Mouse (Mus musculus) embryonic facial prominence, embryonic 12.5 days (tissue): Measurements from ENCODE around the gene Sec1. TPM values are rescaled to one million over a fixed set of nuclear protein-coding genes. Genes with fewer than 3 reads are reported as not detected.

Experiments
- ATAC-seq: fragments of 200-750 bp; cut with Nextera tagmentation; 2 replicates; pipeline ENCODE4 v1.8.0; 2017; ENCODE audit not compliant: insufficient number of reproducible peaks, insufficient read depth, low FRiP score, low TSS enrichment
- H3K27ac ChIP-seq: fragments of 300-500 bp; sonication (generic); 2 replicates; pipeline ENCODE4 v1.5.1; 2016; ENCODE audit warnings: mild to moderate bottlenecking
- H3K27me3 ChIP-seq: fragments of 300-500 bp; sonication (generic); 2 replicates; pipeline ENCODE4 v1.6.1; 2016; ENCODE audit warnings: mild to moderate bottlenecking, moderate library complexity
- H3K36me3 ChIP-seq: fragments of 300-500 bp; sonication (generic); 2 replicates; pipeline ENCODE4 v1.6.1; 2016; ENCODE audit warnings: mild to moderate bottlenecking
- H3K4me1 ChIP-seq: fragments of 300-500 bp; sonication (generic); 2 replicates; pipeline ENCODE4 v1.6.1; 2016
- H3K4me2 ChIP-seq: fragments of 300-500 bp; sonication (generic); replicated peaks from 2 replicates; pipeline ENCODE4 v1.6.1; 2016; ENCODE audit warnings: mild to moderate bottlenecking, moderate library complexity
- H3K4me3 ChIP-seq: fragments of 300-500 bp; sonication (generic); 2 replicates; pipeline ENCODE4 v1.5.1; 2016; ENCODE audit warnings: mild to moderate bottlenecking
- H3K9ac ChIP-seq: fragments of 300-500 bp; sonication (generic); 2 replicates; pipeline ENCODE4 v1.6.1; 2016; ENCODE audit warnings: mild to moderate bottlenecking, moderate library complexity
- H3K9me3 ChIP-seq: fragments of 300-500 bp; sonication (generic); 2 replicates; pipeline ENCODE4 v1.6.1; 2016; ENCODE audit warnings: mild to moderate bottlenecking, moderate library complexity
- WGBS: fragments of 180-500 bp; shearing (Covaris S2); methylation state at CpG from one replicate; pipeline ENCODE4 v1.1.7; 2016; 5-methylcytosine and 5-hydroxymethylcytosine counted together
- polyA plus RNA-seq: library from polyadenylated mRNA; unstranded; fragments of >200 nt; fragmentation: Nextera tagmentation; extraction: Ambion mirVana; gene quantifications from 2 replicates; pipeline ENCODE4 v1.2.1, GENCODE M21; 2016

Gene Sec1
- polyA plus RNA-seq, 1 experiment from 2014 or later: 3.1 TPM

DNA sequence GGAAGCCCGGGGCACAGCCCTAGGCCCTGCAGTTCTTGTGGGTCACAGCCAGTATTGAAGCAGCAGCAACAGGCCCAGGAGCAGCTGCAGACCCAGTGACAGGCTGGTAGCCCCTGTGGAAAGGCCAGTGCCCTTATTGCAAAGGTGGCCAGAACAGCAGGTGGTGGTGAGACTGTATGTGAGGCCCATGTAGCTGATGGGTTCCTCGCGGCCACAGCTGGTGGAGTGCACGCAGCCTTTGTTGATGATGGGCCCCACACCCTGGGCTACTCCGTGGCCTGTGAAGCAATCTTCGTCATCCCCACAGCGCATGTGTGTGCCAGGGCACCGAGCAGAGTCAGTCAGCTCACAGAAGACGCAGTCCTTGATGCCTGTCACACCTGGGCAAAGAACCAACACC, 30.9 kb upstream of the Sec1 start:
- H3K36me3 ChIP-seq: peaks cover 75% of the 10 kb centered on the region
- H3K4me3 ChIP-seq: no peak overlapping the region
- H3K4me1 ChIP-seq: peaks cover 4% of the 10 kb centered on the region; the same call in 1 of the 2 replicates
- H3K27me3 ChIP-seq: no peaks in the 10 kb centered on the region
- no peaks in the 10 kb centered on the region for H3K9me3 ChIP-seq
- no peak overlapping the region for H3K9ac ChIP-seq
- no peak overlapping the region for H3K4me2 ChIP-seq
- ATAC-seq: no peak
- H3K27ac ChIP-seq: no peak overlapping the region
- 91% methylated on average over 9 of the region's 9 CpGs for WGBS

DNA sequence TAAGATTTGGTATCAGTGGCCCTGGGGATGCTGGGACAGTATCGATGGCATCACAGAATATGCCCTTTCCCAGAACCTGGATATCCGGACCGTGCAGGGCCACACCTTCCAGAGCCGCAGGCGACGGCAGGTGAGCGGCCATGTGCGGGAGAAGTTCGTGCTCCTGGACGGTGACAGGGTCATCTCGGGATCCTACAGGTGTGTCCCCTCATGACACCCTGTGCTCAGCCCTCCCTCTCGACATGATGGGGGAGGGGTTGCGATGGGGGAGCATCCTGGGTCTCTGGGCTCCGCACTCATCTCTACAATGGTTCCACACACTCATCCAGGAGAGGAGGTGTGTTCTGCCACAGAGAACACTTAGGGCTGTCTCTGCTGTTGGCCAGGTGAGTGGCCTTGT, 29.6 kb upstream of the Sec1 start:
- no peak for ATAC-seq
- Histone ChIP-seq H3K9me3 (no peaks in the 10 kb centered on the region), H3K27ac (no peak overlapping the region), H3K36me3 (peaks cover 83% of the 10 kb centered on the region), H3K27me3 (no peaks in the 10 kb centered on the region), H3K4me2 (no peak overlapping the region), H3K9ac (no peak overlapping the region), H3K4me3 (no peak overlapping the region), H3K4me1 (peaks cover 17% of the 10 kb centered on the region)
- WGBS: 91% methylated on average over 14 of the region's 14 CpGs

DNA sequence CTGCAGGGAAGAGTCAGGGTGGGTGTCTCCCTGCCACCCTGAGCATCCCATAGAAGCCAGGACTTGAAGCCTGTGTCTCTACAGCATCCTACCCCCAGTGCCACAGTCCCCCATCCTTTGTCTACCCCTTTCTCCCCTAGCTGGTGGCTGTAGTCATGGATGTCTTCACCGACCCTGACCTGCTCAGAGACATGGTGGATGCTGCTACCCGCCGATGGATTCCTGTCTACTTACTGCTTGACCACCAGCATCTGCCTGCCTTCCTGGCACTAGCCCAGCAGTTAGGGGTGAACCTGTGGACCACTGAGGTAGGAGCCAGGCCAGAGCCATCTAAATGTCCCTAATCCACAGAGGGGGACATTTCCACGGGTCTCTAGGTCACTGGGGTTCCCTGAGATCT, 29.1 kb upstream of the Sec1 start:
- peaks cover 82% of the 10 kb centered on the region for H3K36me3 ChIP-seq
- H3K9me3 ChIP-seq: no peaks in the 10 kb centered on the region
- peaks cover 18% of the 10 kb centered on the region for H3K4me1 ChIP-seq
- no peak overlapping the region for H3K27ac ChIP-seq
- no peak overlapping the region for H3K4me2 ChIP-seq
- H3K4me3 ChIP-seq: no peak overlapping the region
- 92% methylated on average over 4 of the region's 4 CpGs for WGBS
- no peak for ATAC-seq
- no peak overlapping the region for H3K9ac ChIP-seq
- no peaks in the 10 kb centered on the region for H3K27me3 ChIP-seq

DNA sequence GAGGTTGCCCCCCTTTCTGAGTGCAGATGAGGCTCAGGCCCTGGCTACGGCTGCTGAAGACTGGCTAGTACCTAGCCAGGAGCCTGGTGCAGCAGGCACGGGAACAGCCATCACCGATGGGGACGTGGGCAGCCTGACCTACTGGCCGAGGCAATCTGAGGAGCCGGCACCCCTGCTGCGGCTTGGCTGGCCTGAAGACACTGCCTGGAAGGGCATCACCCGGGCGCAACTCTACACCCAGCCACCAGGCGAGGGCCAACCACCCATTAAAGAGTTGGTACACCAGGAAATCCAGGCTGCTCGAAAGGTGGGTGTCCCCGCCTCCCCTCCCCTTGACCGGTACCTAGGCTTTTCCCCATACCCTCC, 28.1 kb upstream of the Sec1 start:
- Histone ChIP-seq H3K4me3 (no peak overlapping the region), H3K4me2 (no peak overlapping the region), H3K27ac (no peak overlapping the region), H3K9ac (0 out of 2 replicates have a peak overlapping the region, but pooled peaks have one; percentile 8), H3K36me3 (peaks cover 80% of the 10 kb centered on the region), H3K9me3 (no peaks in the 10 kb centered on the region), H3K27me3 (no peaks in the 10 kb centered on the region), H3K4me1 (peaks cover 18% of the 10 kb centered on the region)
- 80% methylated on average over 13 of the region's 13 CpGs for whole genome bisulfite sequencing
- no peak for ATAC-seq

DNA sequence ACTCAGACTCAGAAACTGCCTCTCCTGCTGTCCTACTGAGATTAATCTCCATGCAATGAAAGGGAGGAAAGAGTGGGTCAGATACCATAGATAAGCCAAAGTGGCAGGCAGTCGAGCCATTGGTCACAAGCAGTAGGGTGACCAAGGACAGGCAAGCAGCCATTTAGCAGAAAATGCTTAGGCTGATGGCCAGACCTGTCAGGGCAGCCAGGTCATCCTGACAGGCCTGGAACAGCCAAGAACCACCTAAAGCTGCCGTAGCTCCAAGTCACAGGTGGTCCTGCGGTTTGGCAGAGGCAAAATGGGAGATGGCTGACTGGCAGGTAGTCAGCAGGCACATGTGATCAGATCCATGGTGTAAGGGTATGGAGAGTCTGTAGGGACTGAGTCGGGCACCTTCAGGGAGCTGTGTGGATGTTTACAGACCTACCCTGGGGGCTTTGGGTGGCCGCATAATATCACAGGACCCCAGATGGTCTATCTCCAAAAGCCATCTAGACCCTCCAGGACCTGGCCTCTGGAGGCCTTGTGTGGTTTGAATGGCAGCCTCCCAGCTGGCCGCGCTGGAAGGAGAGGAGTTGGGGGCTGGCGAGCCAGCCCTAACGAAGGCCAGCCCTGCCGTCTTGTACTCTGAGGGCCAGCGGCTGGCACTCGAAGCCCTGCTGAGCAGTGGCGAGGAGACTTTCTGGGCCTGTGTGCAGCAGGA, 27.6 kb upstream of the Sec1 start:
- 0 out of 2 replicates have a peak overlapping the region, but pooled peaks have one; percentile 8 for H3K9ac ChIP-seq
- H3K4me2 ChIP-seq: no peak overlapping the region
- peaks cover 75% of the 10 kb centered on the region for H3K36me3 ChIP-seq
- H3K4me1 ChIP-seq: peaks cover 22% of the 10 kb centered on the region
- WGBS: 67% methylated on average over 13 of the region's 13 CpGs
- no peaks in the 10 kb centered on the region for H3K27me3 ChIP-seq
- no peak overlapping the region for H3K27ac ChIP-seq
- ATAC-seq: no peak
- no peak overlapping the region for H3K4me3 ChIP-seq
- H3K9me3 ChIP-seq: no peaks in the 10 kb centered on the region

DNA sequence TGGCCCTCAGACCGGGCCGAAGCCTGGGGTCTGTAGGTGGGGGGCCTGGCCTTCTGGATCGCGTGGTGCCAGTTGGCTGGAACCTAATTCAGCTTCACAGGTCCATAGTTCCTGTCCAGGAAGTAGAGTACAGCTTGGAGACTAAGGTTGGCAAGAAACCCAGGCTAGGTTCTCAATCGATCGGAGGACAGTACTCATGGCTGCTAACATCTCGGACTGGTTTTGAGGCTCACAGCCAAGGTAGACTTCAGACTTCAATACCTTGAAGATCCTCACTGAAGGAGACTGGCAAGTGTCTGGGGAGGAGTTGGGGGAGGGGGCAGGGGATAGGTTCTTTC, 27.0 kb upstream of the Sec1 start:
- Histone ChIP-seq H3K9me3 (no peaks in the 10 kb centered on the region), H3K9ac (no peak overlapping the region; the same call in 1 of the 2 replicates), H3K4me2 (no peak overlapping the region), H3K36me3 (peaks cover 69% of the 10 kb centered on the region), H3K4me1 (peaks cover 28% of the 10 kb centered on the region), H3K27me3 (no peaks in the 10 kb centered on the region), H3K4me3 (no peak overlapping the region), H3K27ac (no peak overlapping the region)
- 80% methylated on average over 7 of the region's 7 CpGs for WGBS
- no peak for ATAC-seq

DNA sequence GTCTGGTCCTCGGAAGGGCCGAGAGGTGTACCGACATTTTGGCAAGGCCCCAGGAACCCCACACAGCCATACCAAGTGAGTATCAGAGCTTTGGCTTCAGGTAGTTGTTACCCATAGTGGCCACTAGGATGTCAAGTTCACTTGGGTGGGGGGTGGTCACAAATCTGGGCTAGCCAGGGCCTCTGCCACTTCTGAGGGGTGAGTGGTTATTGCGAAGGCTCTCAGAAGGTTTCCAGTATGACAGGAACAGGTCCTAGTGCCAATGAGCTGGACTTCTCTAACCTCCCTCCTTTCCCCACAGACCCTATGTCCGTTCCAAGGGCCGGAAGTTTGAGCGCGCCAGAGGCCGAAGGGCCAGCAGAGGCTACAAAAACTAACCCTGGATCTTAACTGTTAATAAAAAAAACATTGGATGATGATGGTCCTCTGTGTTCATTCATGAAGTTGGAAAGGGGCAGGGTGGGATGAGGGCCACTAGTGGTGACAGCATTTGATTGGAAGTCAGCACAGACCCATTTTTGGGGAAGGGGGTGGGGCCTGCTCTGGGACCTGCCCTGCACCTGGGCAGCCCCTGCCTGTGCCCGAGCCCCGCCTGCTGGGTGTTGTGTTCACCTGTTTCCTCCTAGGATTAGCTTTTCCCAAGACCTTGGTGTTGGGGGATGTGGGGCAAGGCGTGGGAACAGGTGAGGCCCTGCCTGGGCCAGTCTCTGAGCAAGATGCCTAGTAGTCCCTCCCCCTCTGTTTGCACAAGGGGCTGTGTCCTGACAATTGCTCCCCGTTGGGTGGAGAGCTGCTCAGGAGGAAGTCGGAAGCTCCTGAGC, 26.4 kb upstream of the Sec1 start, which contains the start of gene Fam83e:
Fam83e (plus strand) TSS at position 800 of the 821 bp plus-strand sequence.
- peaks cover 63% of the 10 kb centered on the region for H3K36me3 ChIP-seq
- no peaks in the 10 kb centered on the region for H3K27me3 ChIP-seq
- WGBS: 76% methylated on average over 14 of the region's 14 CpGs
- no peak within 1 kb of the TSS for H3K27ac ChIP-seq
- no peak within 1 kb of the TSS for H3K4me3 ChIP-seq
- H3K4me1 ChIP-seq: peaks cover 34% of the 10 kb centered on the region
- H3K9ac ChIP-seq: peak within 1 kb of the TSS; percentile 96; the same call in 1 of the 2 replicates
- no peak for ATAC-seq
- peak within 1 kb of the TSS; percentile 95; the same call in 1 of the 2 replicates for H3K4me2 ChIP-seq
- no peaks in the 10 kb centered on the region for H3K9me3 ChIP-seq

DNA sequence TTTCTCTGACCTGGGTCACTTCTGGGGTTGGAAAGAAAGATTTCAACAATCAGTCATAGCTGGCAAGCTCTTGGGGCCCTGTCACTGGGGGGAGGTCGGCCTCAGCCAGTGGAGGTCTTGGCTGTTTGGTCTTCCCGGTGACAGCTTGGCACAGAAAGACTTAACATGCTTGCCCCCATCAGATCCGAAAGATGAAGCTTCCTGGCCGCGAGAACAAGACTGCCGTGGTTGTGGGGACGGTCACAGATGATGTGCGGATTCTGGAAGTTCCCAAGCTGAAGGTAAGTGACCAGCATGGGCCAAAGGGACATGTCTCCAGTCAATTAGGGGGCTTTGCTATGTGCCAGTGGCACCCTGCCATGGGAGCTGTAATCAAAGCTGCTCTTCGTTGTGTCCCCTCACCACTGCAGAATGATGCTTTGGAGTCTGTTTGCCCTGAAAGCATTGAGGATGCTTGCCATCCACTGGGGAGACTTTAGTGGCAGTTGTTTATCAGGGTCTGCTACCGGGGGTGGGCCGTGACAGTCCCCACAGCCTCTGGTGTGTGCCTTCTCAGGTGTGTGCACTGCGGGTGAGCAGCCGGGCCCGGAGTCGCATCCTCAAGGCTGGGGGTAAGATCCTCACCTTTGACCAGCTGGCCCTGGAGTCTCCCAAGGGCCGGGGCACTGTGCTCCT, 25.7 kb upstream of the Sec1 start:
- Histone ChIP-seq H3K4me1 (peaks cover 37% of the 10 kb centered on the region), H3K9ac (peak overlapping the region; percentile 96; the same call in 1 of the 2 replicates), H3K27me3 (no peaks in the 10 kb centered on the region), H3K9me3 (no peaks in the 10 kb centered on the region), H3K27ac (no peak overlapping the region), H3K4me2 (peak overlapping the region; percentile 95), H3K36me3 (peaks cover 56% of the 10 kb centered on the region), H3K4me3 (peak overlapping the region; percentile 13; the same call in 1 of the 2 replicates)
- no peak for ATAC-seq
- 89% methylated on average over 16 of the region's 16 CpGs for WGBS

DNA sequence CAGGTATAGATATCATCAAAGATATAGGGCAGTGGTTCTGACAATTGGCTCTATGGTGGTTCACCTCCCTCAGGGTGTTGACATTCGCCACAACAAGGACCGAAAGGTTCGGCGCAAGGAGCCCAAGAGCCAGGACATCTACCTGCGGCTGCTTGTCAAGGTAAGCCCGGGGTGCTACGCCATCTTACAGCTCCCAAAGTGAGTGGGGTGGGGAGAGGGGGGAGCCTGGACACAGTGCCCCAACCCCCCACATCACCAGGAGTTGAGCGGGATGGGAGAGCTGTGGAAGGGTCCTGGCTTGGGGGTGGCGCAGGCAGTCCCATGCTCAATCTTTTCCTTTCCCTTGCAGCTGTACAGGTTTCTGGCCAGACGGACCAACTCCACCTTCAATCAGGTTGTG, 25.0 kb upstream of the Sec1 start:
- Histone ChIP-seq H3K27ac (no peak overlapping the region), H3K9me3 (no peaks in the 10 kb centered on the region), H3K36me3 (peaks cover 51% of the 10 kb centered on the region), H3K27me3 (no peaks in the 10 kb centered on the region), H3K4me2 (peak overlapping the region; percentile 95), H3K9ac (peak overlapping the region; percentile 96), H3K4me3 (peak overlapping the region; percentile 88), H3K4me1 (peaks cover 43% of the 10 kb centered on the region)
- 86% methylated on average over 10 of the region's 10 CpGs for WGBS
- ATAC-seq: no peak

DNA sequence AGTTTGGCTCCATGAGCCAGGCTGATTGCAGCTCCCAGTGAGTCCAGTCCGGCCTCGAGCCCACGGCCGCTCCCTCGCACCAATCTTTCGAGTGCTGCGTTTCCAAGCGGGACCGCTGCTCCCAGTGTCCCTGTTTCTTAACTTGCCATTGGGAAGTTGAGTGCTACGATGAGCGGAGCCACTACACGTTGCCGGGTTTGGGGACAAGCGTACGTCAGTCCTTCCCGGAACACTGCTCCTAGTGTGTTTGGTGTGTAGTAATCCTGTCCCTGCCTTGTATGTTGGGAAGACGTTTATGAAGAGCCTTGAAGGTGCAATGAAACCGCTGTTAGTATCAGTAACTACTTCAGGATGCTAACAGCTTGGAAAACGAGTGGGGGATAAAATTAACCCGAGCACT, 24.1 kb upstream of the Sec1 start:
- H3K27me3 ChIP-seq: no peaks in the 10 kb centered on the region
- no peak for ATAC-seq
- no peaks in the 10 kb centered on the region for H3K9me3 ChIP-seq
- peaks cover 47% of the 10 kb centered on the region for H3K4me1 ChIP-seq
- under 1% methylated on average over 20 of the region's 20 CpGs for WGBS
- H3K9ac ChIP-seq: peak overlapping the region; percentile 96
- peak overlapping the region; percentile 88 for H3K4me3 ChIP-seq
- peaks cover 49% of the 10 kb centered on the region for H3K36me3 ChIP-seq
- peak overlapping the region; percentile 94 for H3K27ac ChIP-seq
- H3K4me2 ChIP-seq: peak overlapping the region; percentile 95

DNA sequence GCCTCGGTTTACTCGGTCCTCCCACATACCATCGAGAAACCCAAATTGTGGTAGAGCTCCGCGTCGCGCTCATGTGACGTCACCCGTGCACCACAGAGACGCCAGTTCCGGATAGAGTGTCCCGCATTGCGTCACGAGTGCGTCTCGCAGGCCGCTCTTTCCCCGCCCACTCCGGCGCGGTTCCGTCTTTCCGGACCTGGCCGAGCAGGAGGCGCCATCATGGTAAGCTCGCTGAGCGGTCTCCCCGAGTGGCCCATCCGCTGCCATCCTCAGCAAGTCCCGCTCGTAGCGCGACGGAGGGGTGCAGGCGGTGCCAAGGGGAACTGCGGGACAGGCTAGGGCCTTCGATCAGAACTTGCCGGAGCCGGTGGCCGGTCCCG, 23.7 kb upstream of the Sec1 start, which contains the start of gene Sphk2:
Sphk2 (minus strand) TSS at position 85 of the 380 bp plus-strand sequence.
- ATAC-seq: peak; percentile 8
- Histone ChIP-seq H3K27ac (peak within 1 kb of the TSS; percentile 94), H3K9me3 (no peaks in the 10 kb centered on the region), H3K4me2 (peak within 1 kb of the TSS; percentile 95), H3K4me1 (peaks cover 47% of the 10 kb centered on the region), H3K27me3 (no peaks in the 10 kb centered on the region), H3K36me3 (peaks cover 49% of the 10 kb centered on the region), H3K9ac (peak within 1 kb of the TSS; percentile 96), H3K4me3 (peak within 1 kb of the TSS; percentile 88)
- under 1% methylated on average over 41 of the region's 41 CpGs for WGBS
